Mouse (Mus musculus): ENCODE measurements around the gene Psmd9.
A peak's percentile ranks its signal among the peaks of the same experiment; 100 is the strongest.

Psmd9 gene

DNA sequence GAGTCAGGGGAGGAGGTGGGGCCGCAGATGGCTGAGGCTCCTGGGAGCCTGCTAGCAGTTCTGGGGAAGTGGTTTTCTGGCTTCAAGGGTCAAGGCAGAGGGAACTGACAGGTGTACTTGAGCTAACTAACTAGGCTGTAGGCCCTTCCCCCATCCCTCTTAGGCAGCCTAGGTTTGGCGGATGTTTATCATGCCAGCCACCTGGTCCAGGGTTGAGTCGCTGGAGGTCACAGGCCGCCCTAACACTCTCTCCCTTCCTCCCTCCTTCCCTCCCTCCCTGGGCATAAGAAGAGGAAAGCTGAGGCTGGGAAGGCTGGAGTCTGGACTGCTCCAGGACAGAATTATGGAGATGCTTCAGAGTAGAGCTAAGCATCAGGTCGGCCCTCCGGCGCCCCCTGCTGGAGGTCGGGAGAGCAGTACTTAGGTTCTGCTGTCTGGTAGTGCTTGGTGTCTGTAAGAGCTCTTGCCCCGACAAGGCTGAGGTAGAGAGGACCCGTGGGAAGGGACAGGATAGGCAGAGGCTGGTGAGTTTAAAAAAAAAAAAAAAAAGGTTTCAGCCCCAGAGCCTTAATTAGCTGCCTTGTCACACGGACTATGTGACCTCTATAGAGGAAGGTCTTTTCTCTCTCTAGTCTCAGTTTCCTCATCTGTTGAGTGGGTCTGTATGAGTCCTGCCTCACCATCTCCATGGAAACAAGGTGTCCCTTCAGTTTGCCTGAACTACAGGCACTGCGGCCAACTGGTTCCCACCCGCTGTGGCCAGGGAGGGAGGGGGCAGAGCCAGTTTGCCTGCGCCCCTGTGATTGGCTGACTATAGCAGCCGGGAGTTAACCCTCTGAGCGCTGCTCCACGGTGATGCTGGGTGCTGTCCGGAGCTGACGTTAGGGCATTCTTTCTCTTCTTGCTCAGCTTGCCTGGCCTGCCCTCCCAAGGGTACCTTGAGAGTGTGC is 19.5 kb upstream of the Psmd9 start:
- DNase-seq (ENCODE audit: low spot score in 2 of 2): peak; percentile 91 to 95

DNA sequence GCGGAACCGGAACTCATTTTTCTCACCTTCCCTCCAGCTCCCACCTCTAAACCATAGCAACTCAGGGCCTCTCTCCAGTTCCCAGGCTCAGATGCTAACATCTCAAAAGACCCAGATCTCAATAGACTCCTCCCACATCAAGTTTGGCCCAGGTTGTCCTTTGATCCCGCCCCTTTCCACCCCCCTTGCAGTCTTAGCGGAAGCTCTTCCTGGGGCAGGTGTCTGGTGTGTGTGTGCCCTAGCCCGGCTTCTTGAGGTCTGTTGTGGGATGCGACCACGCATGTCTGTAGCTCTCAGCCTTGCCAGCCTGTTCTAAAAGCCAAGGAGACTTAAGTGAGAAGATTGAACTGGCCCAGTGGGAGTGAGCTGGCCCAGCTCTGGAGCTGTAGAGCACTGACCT is 18.6 kb upstream of the Psmd9 start:
- peak in 1 of 2 experiments; percentile 71 for DNase-seq (ENCODE audit: low spot score in 2 of 2)

DNA sequence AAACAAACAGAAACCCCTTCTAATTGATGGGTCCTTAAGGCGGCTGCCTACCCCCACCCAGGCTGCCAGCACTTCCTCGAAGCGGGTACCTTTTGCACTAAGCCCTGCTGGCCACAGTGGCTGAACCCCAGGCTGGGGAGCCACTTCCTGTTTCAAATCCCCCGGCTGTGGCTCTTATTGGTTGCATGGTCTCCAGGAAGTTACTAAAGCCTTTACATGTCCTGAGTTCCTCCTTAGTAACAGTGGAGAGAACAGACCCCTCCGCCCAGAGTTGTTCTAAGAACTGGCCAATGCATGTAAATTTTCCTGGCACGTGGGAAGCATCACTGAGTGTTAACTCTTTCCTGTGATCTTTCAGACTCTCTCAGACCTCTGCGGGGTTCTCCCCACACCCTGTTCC is 18.1 kb upstream of the Psmd9 start:
- peak in 1 of 2 experiments; percentile 75 for DNase-seq (ENCODE audit: low spot score in 2 of 2)

DNA sequence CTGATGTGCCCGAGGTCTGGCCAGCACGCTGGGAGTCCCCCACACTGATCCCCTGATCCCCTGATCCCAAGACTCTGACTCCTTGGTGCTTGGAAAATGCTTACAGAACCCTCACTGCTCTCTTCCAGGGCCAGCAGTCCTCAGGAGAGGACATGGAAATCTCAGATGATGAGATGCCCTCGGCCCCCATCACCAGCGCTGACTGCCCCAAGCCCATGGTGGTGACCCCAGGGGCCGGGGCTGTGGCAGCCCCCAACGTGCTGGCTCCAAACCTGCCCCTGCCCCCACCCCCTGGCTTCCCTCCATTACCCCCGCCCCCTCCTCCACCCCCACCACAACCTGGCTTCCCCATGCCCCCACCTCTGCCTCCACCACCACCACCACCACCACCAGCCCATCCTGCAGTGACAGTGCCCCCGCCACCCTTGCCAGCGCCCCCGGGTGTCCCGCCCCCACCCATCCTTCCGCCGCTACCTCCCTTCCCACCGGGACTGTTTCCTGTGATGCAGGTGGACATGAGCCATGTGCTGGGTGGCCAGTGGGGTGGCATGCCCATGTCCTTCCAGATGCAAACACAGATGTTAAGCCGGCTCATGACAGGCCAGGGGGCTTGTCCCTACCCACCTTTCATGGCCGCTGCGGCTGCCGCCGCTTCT is 17.4 kb upstream of the Psmd9 start:
- no peak for DNase-seq (ENCODE audit: low spot score in 2 of 2)

DNA sequence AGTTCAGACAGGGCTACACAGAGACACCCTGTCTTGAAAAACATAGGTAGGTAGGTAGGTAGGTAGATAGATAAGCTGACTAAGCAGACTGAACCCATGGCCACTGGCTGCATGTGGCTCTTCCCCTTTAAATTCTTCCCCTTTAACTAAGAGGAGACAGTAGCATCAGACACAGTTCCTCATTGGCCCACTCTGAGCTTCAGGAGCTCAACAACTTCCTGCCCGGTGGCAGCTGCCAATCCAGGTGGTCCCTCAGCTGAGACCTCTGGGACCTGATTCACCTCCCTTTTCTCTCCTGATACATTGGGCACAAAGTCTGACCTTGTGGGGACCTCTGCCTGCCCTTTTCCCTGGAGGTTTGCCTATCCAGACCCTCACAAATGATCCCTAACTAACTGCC is 16.3 kb upstream of the Psmd9 start:
- no peak for DNase-seq (ENCODE audit: low spot score in 2 of 2)

DNA sequence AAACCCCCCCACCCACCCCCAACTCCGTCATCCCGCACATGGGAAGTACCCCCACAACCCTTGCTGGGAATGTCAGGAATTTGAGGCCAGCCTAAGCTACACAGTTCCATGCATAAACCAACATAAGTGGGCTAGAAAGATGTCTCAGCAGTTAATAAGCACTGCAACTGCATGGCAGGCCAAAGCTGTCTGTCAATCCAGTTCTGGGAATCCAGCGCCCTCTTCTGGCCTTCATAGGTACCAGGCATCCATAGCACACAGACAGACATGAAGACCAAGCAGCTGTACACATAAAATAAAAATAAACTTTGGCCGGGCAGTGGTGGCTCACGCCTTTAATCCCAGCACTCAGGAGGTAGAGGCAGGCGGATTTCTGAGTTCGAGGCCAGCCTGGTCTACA is 13.8 kb upstream of the Psmd9 start:
- peak; percentile 62 to 86 for DNase-seq (ENCODE audit: low spot score in 2 of 2)

DNA sequence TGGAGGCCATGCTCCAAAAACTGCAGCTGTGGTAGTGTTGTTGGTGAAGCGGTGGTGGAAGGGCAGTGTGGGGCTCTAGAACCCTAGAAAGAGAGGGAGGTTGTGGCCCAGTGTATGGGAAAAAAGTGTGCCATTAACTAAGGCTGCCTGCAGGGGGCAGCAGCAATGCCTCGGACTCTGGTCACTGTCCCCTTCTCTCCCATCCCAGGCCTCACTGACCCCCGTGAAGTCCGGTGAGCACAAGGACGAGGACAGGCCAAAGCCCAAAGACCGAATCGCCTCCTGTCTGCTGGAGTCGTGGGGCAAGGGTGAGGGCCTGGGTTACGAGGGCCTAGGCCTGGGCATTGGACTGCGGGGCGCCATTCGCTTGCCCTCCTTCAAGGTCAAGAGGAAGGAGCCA is 12.4 kb upstream of the Psmd9 start:
- DNase-seq (ENCODE audit: low spot score in 2 of 2): peak in 1 of 2 experiments; percentile 45

DNA sequence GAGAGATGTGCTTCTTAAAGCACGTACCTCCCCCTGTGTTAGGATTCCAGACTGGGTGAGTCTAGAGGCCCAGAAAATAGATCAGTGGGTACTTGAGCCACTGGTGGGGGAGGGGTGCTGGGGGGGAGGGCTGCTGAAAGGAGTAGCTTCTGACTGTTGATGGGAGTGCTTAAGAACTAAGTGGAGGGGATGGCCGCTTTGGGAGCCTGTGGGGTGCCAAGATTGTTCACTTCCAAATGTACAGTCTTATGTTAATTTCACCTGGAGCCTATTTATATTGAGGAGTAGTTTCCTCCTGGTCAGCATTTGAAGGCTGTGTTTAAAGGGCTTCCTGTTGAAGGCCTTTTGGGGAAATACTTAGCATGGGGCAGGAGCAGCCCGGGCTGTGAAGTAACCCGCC is 11.2 kb upstream of the Psmd9 start:
- no peak for DNase-seq (ENCODE audit: low spot score in 2 of 2)

DNA sequence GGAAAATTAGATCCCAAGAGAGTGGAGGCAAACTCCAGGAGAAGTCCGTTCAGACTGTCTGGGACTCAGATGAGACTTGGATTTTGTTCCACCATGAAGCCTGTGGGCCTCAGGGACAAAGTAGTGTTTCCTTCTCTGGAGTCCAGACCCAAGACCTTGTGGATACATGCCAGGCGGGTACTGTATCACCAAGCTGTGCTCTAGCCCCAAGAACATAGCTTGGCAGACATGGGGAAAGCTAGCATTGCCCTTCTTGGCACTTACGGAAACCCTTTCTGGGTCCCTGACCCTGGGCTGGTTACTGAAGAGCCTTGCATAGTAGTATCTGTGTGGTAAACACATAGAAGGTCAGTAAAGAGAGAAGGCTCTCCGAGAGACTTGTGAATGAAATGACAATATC is 9.8 kb upstream of the Psmd9 start:
- no peak for DNase-seq (ENCODE audit: low spot score in 2 of 2)

DNA sequence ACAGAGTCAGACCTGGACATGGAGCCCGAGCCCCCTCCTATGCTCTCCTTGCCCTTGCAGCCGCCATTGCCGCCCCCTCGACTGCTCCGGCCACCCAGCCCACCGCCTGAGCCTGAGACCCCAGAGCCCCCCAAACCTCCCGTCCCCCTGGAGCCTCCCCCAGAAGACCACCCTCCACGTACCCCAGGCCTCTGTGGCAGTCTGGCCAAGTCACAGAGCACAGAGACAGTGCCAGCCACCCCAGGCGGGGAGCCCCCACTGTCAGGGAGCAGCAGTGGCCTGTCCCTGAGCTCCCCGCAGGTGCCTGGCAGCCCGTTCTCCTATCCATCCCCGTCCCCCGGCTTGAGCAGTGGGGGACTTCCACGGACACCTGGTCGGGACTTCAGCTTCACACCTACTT is 9.3 kb upstream of the Psmd9 start:
- no peak for DNase-seq (ENCODE audit: low spot score in 2 of 2)

DNA sequence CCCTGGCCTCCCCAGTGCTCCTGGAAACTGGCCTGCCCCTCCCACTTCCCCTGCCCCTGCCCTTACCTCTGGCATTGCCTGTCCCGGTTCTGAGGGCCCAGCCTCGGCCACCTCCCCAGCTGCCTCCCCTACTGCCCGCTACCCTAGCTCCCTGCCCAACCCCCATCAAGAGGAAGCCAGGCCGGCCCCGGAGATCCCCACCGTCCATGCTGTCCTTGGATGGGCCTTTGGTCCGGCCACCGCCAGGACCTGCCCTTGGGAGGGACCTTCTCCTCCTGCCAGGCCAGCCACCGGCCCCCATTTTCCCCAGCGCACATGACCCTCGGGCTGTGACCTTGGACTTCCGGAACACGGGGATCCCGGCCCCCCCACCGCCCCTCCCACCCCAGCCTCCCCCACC is 8.9 kb upstream of the Psmd9 start:
- no peak for DNase-seq (ENCODE audit: low spot score in 2 of 2)

DNA sequence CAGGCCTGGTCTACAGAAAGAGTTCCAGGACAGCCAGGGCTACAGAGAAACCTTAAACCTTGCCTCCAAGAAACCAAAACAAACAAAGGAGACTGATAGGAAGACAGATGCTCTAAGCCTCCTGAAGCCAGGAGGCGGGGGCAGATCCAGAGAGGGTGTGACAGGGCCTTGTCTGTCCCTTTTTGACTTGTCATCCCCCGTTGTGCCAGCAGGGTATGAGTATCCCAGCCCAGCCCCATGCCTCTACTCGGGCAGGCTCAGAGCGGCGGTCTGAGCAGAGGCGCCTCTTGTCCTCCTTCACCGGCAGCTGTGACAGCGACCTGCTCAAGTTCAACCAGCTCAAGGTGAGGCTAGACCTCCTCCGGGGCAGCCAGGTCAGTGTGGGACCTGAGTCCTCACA is 6.3 kb upstream of the Psmd9 start:
- peak in 1 of 2 experiments; percentile 54 for DNase-seq (ENCODE audit: low spot score in 2 of 2)

DNA sequence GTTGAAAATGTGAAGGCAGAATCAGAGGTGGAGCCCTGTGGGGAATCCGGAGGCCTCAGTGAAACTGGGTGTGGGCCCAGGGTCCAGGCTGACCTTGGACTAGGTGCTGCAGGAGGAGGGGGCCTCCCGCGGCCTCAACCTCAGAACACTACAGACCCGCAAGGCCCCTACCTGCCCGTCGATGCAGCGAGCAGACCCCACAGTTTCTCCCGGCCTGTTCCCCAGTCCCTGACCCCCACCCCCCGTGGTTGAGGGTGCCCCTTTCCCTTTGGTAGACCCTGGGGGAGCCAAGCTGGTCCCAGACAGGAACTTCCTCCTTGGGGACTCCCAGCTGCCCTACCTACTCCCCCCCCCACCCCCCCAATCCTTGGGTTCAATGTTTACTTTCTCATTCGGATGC is 2.8 kb upstream of the Psmd9 start:
- no peak for DNase-seq (ENCODE audit: low spot score in 2 of 2)

DNA sequence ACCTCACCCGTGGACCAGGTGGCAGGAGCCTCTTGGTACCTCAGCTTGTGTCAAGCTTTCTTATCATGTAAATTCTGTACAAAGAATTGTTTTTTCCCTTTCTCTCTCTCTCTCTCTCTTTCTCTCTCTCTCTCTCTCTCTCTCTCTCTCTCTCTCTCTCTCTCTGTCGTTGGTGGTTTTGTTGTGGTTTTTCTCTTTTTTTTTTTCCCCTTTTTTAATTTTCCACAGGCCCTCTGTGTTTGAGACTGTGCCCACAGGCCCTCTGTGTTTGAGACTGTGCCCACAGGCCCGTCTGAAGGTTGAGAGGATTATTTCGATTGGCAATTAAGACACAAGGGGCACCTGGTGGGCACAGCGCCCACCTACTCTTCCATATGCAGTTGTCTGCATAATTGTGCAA is 1.6 kb upstream of the Psmd9 start:
- DNase-seq (ENCODE audit: low spot score in 2 of 2): no peak

DNA sequence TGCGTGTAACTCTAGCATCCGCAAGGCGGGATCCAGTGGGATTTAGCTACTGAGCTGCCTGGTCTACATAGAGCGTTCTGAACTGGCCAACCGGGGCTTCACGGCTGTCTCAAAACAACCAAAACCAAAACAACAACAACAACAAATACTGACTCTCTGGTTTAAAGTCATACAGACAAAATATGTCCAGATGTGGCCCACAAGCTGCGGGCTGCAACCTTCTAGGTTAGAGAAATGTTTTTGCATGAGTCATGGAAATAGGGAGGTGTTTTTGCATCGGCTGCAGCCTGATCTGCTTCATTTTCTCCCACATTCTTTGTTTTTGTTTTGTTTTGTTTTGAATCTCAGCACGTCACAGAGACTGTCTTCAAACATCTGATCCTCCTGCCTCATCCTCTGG is 1.2 kb downstream of the Psmd9 start:
- no peak for DNase-seq (ENCODE audit: low spot score in 2 of 2)

DNA sequence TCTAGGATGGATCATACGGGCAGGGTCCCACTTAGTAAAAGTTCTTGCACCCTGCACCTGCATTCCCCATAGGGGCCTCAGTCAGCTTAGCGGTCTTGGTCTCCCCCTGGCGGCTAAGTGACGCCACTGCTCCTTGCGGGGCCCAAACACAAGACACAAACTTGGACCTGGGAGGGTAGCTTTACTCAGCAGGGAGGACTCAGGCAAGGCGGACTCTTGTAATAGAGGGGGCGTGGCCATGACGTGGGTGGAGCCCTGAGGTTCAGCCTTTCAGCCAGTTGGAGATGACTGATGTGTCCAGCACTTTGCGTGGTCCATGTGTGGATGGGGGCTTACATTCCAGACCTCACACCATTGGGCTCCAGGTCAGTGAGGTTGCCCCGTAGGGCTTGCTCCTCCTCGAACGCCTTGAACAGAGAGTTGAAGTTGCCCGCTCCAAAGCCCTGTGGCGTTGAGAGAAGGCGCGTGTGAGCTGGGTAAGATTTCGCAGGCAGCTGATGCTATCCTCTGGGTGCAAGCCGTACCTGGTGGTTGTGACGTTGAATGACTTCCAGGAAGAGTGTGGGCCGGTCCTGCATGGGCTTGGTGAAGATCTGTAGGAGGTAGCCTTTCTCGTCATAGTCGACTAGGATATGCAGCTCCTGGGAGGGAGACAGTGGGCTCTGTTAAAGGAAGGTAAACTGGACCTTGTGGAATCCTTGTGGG is 2.6 kb downstream of the Psmd9 start:
- DNase-seq (ENCODE audit: low spot score in 2 of 2): peak; percentile 92 to 93

DNA sequence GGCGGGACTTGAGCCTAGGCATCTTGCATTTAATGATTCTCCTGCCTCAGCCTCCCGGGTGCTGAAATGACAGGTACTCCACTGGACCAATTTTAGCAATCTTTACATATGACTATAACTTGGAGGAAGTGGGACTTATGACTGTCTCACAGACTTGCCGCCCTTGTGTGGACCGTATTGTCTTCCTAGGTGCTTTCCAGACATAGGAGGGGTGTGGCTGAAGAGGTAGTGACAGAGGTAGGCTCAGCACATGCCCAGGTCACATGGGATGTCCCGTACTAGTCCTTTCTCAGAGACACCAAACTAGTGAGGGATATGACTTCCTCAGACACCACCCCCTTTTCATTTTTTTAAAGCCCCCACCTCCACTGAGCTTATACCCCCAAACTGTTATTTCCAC is 9.6 kb downstream of the Psmd9 start:
- DNase-seq (ENCODE audit: low spot score in 2 of 2): no peak

DNA sequence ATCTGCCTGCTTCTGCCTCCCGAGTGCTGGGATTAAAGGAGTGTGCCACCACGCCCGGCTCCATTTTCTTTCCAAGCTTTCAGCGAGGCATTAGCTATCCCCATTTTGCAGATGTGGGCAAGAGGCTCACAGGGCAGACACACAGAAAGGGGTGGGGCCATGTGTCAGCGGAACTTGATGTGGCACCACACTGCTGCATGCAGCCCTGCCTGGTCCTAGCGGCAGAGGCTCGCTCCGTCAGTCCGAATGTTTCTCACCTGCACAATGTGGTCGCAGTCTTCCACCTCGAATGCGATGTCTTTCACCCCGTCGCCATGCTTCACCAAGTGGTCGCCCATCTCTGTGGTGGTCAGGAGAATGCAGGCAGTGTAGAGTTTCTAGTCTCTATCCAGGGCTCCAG is 11.2 kb downstream of the Psmd9 start:
- no peak for DNase-seq (ENCODE audit: low spot score in 2 of 2)

DNA sequence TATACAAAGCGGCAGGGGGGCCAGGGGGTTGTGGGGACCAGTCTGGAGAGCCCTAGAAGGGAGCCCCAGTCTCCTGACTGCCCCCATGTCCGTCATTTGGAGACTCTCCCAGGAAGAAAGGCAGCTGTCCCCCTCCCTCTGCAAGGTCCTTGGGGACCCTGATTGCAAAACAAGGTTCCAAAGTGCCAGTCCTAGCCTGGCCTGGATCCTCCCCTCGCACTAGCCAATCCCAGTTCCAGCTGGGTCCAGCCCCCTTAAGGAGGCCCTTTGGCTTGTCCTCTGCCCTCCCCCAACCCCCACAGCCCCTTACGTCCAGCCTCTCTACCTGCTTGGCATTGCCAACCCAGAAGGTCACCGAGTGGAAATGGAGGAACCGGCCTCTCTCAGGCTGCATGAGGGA is 12.3 kb downstream of the Psmd9 start:
- DNase-seq (ENCODE audit: low spot score in 2 of 2): no peak

DNA sequence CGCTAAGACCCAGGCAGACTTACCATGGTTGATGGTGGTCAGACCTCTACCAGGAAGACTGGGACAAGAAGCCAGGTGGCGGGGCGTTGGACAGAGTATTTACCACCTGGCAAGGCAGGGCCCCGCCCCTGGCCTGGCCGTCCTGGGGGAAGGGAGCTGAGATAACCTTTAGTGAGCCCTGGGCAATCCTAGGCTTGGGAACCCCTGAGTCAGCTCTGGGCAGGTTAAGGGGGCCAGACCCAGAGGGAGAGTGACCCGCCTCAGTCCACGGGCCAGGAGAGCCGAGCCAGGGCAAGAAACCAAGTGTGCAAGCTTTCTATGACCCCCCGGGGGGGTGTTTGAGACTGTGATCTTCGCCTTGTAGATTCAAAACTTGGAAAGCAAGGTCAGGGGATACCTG is 13.4 kb downstream of the Psmd9 start, which contains the start of gene Hpd:
Gene Hpd, minus strand, starts transcription at position 77 of the 400 bp plus-strand sequence.
- DNase-seq (ENCODE audit: low spot score in 2 of 2): no peak

DNA sequence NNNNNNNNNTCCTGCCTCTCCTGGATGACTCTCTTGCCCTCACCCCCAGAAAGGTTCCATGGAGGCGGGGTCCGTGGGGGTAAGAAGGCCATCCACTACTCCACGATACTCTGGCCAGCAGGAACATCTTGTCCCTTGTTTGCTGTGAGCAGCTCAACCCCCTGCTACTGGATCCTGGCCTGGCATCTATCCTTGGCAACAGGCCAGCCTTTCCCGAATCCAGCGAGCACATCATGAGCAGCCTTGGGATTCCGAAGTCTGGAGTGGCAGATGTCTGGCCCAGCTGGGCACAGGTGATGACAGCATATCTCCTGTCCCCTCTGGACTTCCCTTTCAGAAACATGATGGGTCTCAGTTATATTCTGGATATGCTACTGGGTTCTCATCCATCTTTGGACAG is 16.8 kb downstream of the Psmd9 start:
- no peak for DNase-seq (ENCODE audit: low spot score in 2 of 2)

DNA sequence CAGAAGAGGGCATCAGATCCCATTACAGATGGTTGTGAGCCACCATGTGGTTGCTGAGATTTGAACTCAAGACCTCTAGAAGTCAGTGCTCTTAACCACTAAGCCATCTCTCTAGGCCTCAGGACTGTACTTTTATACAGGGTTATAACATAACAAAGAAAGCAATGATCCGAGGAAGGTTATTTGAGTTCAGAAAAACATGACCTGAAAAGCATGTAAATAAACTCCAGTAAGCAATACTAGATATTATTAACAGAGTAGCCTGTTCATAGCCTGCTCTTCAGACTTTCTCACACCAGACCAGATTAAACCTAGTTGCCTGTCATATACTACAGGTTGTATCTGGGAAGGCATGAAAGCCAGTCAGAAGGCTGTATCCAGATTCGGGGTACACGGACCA is 18.1 kb downstream of the Psmd9 start:
- no peak for DNase-seq (ENCODE audit: low spot score in 2 of 2)

DNA sequence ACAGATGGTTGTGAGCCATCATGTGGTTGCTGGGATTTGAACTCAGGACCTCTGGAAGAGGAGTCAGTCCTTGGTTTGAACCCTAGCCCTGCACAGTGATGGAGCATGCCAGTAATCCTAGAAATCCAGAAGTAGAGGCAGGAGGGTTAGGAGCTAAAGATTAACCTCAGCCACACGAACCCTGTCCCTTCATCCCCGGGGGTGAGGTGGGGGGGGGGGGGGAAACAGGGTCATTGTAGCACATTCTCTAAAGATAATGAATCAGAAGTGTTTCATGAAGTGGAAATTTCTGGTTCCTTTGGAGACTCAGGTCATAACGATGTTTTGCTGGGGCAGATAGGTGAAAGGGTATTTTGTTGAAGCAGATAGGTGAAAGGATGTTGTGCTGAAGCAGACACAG is 21.7 kb downstream of the Psmd9 start:
- no peak for DNase-seq (ENCODE audit: low spot score in 2 of 2)
